Mouse (Mus musculus): ENCODE results near the gene Tfpi. TPM values are rescaled to one million over a fixed set of nuclear protein-coding genes. Genes with fewer than 3 reads are reported as not detected.

The Tfpi gene
- polyA plus RNA-seq, 2 experiments, result 10.4 to 15.1 TPM

GRCm38 (mm10) chr2:84384911-84385693, 91.5 kb downstream of the Tfpi start:
- WGBS (ENCODE audit: insufficient replicate concordance), result 29% methylated on average over 6 of the region's 6 CpGs
- TF ChIP-seq CTCF (IDR thresholded peaks at IDR 0.05; ENCODE audit: low read depth), result no peak
- TF ChIP-seq EP300 (IDR thresholded peaks at IDR 0.05; ENCODE audit: low read depth), result peak; percentile 59
- no peak overlapping the region for H3K9ac ChIP-seq (replicated peaks)
- ATAC-seq (ENCODE audit: insufficient read depth) (peak; percentile 66; the same call in 1 of the 2 replicates), DNase-seq (ENCODE audit: low read depth in 3 of 3, low spot score in 3 of 3) (no peak)
- H3K4me2 ChIP-seq (ENCODE audit: low read depth), result no peak overlapping the region
- no peaks in the 10 kb centered on the region for H3K9me3 ChIP-seq (ENCODE audit: control insufficient read depth, low read length)
- H3K4me1 ChIP-seq (replicated peaks; ENCODE audit: control insufficient read depth in 2 of 2, insufficient read depth in 2 of 2, low read length in 1 of 2), result peaks cover 0 to 12% of the 10 kb centered on the region in 2 experiments; a peak in 3 of 4 replicates
- H3K27ac ChIP-seq, result no peak overlapping the region
- H3K36me3 ChIP-seq (replicated peaks; ENCODE audit: control insufficient read depth, insufficient read depth, low read depth), result no peaks in the 10 kb centered on the region
- no peak overlapping the region for H3K4me3 ChIP-seq (ENCODE audit: insufficient read depth in 1 of 2, low read depth in 2 of 2, low read length in 2 of 2)
- no peaks in the 10 kb centered on the region for H3K27me3 ChIP-seq (ENCODE audit: control insufficient read depth, insufficient read depth, low read length)

GRCm38 (mm10) chr2:84383828-84384227, 92.7 kb downstream of the Tfpi start:
- Histone ChIP-seq H3K4me3 (ENCODE audit: insufficient read depth in 1 of 2, low read depth in 2 of 2, low read length in 2 of 2) (no peak overlapping the region), H3K27ac (no peak overlapping the region), H3K4me1 (replicated peaks; ENCODE audit: control insufficient read depth in 2 of 2, insufficient read depth in 2 of 2, low read length in 1 of 2) (peaks cover 0 to 12% of the 10 kb centered on the region in 2 experiments; a peak in 3 of 4 replicates), H3K4me2 (ENCODE audit: low read depth) (no peak overlapping the region), H3K27me3 (ENCODE audit: control insufficient read depth, insufficient read depth, low read length) (no peaks in the 10 kb centered on the region), H3K9me3 (ENCODE audit: control insufficient read depth, low read length) (no peaks in the 10 kb centered on the region), H3K36me3 (replicated peaks; ENCODE audit: control insufficient read depth, insufficient read depth, low read depth) (no peaks in the 10 kb centered on the region), H3K9ac (replicated peaks) (no peak overlapping the region)
- DNase-seq (ENCODE audit: low read depth in 3 of 3, low spot score in 3 of 3), result no peak
- ATAC-seq (ENCODE audit: insufficient read depth), result no peak
- WGBS (ENCODE audit: insufficient replicate concordance), result 57% methylated on average over 4 of the region's 4 CpGs
- TF ChIP-seq CTCF (IDR thresholded peaks at IDR 0.05; ENCODE audit: low read depth), result no peak
- no peak for TF ChIP-seq EP300 (IDR thresholded peaks at IDR 0.05; ENCODE audit: low read depth)

Other genes starting within 250 kb of the Tfpi start
- 2.0 and 2.8 TPM in 2 replicates for gene Calcrl, start 51.4 kb downstream of the Tfpi start, polyA plus RNA-seq (2012; rRNA removed)
- 10.1 and 11.3 TPM in 2 replicates for gene Calcrl, start 51.4 kb downstream of the Tfpi start, polyA plus RNA-seq (2014; fragmentation: Nextera tagmentation; extraction: Ambion mirVana)
- 14.6 and 16.0 TPM in 2 replicates for gene Ctnnd1, start 174.0 kb upstream of the Tfpi start, polyA plus RNA-seq (2012; rRNA removed)
- gene Ctnnd1, start 174.0 kb upstream of the Tfpi start, polyA plus RNA-seq (2014; fragmentation: Nextera tagmentation; extraction: Ambion mirVana), result 8.5 and 9.8 TPM in 2 replicates
- gene Btbd18, start 182.3 kb upstream of the Tfpi start, polyA plus RNA-seq (2012; rRNA removed), result not detected in 2 replicates
- 0.05 TPM in 1 of 2 replicates, not detected in the other for gene Btbd18, start 182.3 kb upstream of the Tfpi start, polyA plus RNA-seq (2014; fragmentation: Nextera tagmentation; extraction: Ambion mirVana)
- gene Selenoh, start 194.0 kb upstream of the Tfpi start, polyA plus RNA-seq (2012; rRNA removed), result 97.8 and 135 TPM in 2 replicates
- 115 TPM in 2 replicates for gene Selenoh, start 194.0 kb upstream of the Tfpi start, polyA plus RNA-seq (2014; fragmentation: Nextera tagmentation; extraction: Ambion mirVana)
- 0.01 TPM in 1 of 2 replicates, not detected in the other for gene Gm28635, start 201.3 kb upstream of the Tfpi start, polyA plus RNA-seq (2012; rRNA removed)
- gene Gm28635, start 201.3 kb upstream of the Tfpi start, polyA plus RNA-seq (2014; fragmentation: Nextera tagmentation; extraction: Ambion mirVana), result not detected in 2 replicates
- gene Med19, start 201.6 kb upstream of the Tfpi start, polyA plus RNA-seq (2012; rRNA removed), result 9.6 and 12.3 TPM in 2 replicates
- 22.4 and 23.4 TPM in 2 replicates for gene Med19, start 201.6 kb upstream of the Tfpi start, polyA plus RNA-seq (2014; fragmentation: Nextera tagmentation; extraction: Ambion mirVana)
- 18.7 and 24.7 TPM in 2 replicates for gene Tmx2, start 202.4 kb upstream of the Tfpi start, polyA plus RNA-seq (2012; rRNA removed)
- gene Tmx2, start 202.4 kb upstream of the Tfpi start, polyA plus RNA-seq (2014; fragmentation: Nextera tagmentation; extraction: Ambion mirVana), result 66.3 and 70.9 TPM in 2 replicates
- 17.2 and 17.4 TPM in 2 replicates for gene Zdhhc5, start 238.4 kb upstream of the Tfpi start, polyA plus RNA-seq (2012; rRNA removed)
- gene Zdhhc5, start 238.4 kb upstream of the Tfpi start, polyA plus RNA-seq (2014; fragmentation: Nextera tagmentation; extraction: Ambion mirVana), result 18.8 and 20.1 TPM in 2 replicates